Mouse (Mus musculus): ENCODE results near the gene Scyl2. TPM values are rescaled to one million over a fixed set of nuclear protein-coding genes. Genes with fewer than 3 reads are reported as not detected.

Gene Scyl2
- polyA plus RNA-seq, 1 experiment from 2014 or later, result 4.1 TPM

GRCm38 (mm10) chr10:89595514-89595913 lies 90.6 kb downstream of the Scyl2 start:
- Histone ChIP-seq H3K27ac (ENCODE audit: low read length) (no peak overlapping the region), H3K9me3 (replicated peaks; ENCODE audit: control insufficient read depth, low read length) (no peaks in the 10 kb centered on the region), H3K4me1 (ENCODE audit: control insufficient read depth, insufficient read depth, low read length) (peaks cover 4% of the 10 kb centered on the region; the same call in 1 of the 2 replicates), H3K27me3 (ENCODE audit: control insufficient read depth, insufficient read depth, low read length) (no peaks in the 10 kb centered on the region), H3K36me3 (ENCODE audit: control insufficient read depth, insufficient read depth) (no peaks in the 10 kb centered on the region), H3K4me2 (ENCODE audit: low read depth, low read length) (no peak overlapping the region), H3K9ac (ENCODE audit: low read length) (no peak overlapping the region), H3K4me3 (ENCODE audit: low read length) (no peak overlapping the region)
- ATAC-seq (replicated peaks; ENCODE audit: extremely low read depth, insufficient read depth, low FRiP score), result no peak
- WGBS, result 44% methylated on average over 1 of the region's 1 CpGs

GRCm38 (mm10) chr10:89594309-89594708 lies 91.8 kb downstream of the Scyl2 start:
- peaks cover 4% of the 10 kb centered on the region; the same call in 1 of the 2 replicates for H3K4me1 ChIP-seq (ENCODE audit: control insufficient read depth, insufficient read depth, low read length)
- WGBS, result 67% methylated on average over 4 of the region's 4 CpGs
- H3K9me3 ChIP-seq (replicated peaks; ENCODE audit: control insufficient read depth, low read length), result no peaks in the 10 kb centered on the region
- ATAC-seq (replicated peaks; ENCODE audit: extremely low read depth, insufficient read depth, low FRiP score), result no peak
- H3K27ac ChIP-seq (ENCODE audit: low read length), result no peak overlapping the region
- no peaks in the 10 kb centered on the region for H3K27me3 ChIP-seq (ENCODE audit: control insufficient read depth, insufficient read depth, low read length)
- H3K9ac ChIP-seq (ENCODE audit: low read length), result no peak overlapping the region
- no peak overlapping the region for H3K4me3 ChIP-seq (ENCODE audit: low read length)
- no peak overlapping the region for H3K4me2 ChIP-seq (ENCODE audit: low read depth, low read length)
- no peaks in the 10 kb centered on the region for H3K36me3 ChIP-seq (ENCODE audit: control insufficient read depth, insufficient read depth)

- Histone ChIP-seq H3K9ac (ENCODE audit: low read length) (no peak overlapping the region), H3K4me3 (ENCODE audit: low read length) (no peak overlapping the region), H3K27me3 (ENCODE audit: control insufficient read depth, insufficient read depth, low read length) (no peaks in the 10 kb centered on the region), H3K36me3 (ENCODE audit: control insufficient read depth, insufficient read depth) (no peaks in the 10 kb centered on the region), H3K27ac (ENCODE audit: low read length) (no peak overlapping the region), H3K4me1 (ENCODE audit: control insufficient read depth, insufficient read depth, low read length) (peaks cover 4% of the 10 kb centered on the region; the same call in 1 of the 2 replicates), H3K9me3 (replicated peaks; ENCODE audit: control insufficient read depth, low read length) (no peaks in the 10 kb centered on the region), H3K4me2 (ENCODE audit: low read depth, low read length) (no peak overlapping the region)
- no peak for ATAC-seq (replicated peaks; ENCODE audit: extremely low read depth, insufficient read depth, low FRiP score)
- WGBS, result 69% methylated on average over 4 of the region's 4 CpGs
Measured at GRCm38 (mm10) chr10:89592797-89593196, 93.3 kb downstream of the Scyl2 start.

- Histone ChIP-seq H3K27me3 (ENCODE audit: control insufficient read depth, insufficient read depth, low read length) (no peaks in the 10 kb centered on the region), H3K4me1 (ENCODE audit: control insufficient read depth, insufficient read depth, low read length) (peaks cover 4% of the 10 kb centered on the region; the same call in 1 of the 2 replicates), H3K4me3 (ENCODE audit: low read length) (no peak overlapping the region), H3K36me3 (ENCODE audit: control insufficient read depth, insufficient read depth) (no peaks in the 10 kb centered on the region), H3K9ac (ENCODE audit: low read length) (no peak overlapping the region), H3K9me3 (replicated peaks; ENCODE audit: control insufficient read depth, low read length) (0 out of 2 replicates have a peak, but pooled peaks cover 3% of the 10 kb centered on the region), H3K27ac (ENCODE audit: low read length) (no peak overlapping the region), H3K4me2 (ENCODE audit: low read depth, low read length) (no peak overlapping the region)
- 91% methylated on average over 1 of the region's 1 CpGs for WGBS
- no peak for ATAC-seq (replicated peaks; ENCODE audit: extremely low read depth, insufficient read depth, low FRiP score)
Measured at GRCm38 (mm10) chr10:89589877-89590276, 96.2 kb downstream of the Scyl2 start.

Other genes with a start within 250 kb of the Scyl2 start
- gene Gas2l3, start 242.3 kb downstream of the Scyl2 start, polyA plus RNA-seq (2015; fragmentation: Nextera tagmentation; extraction: Ambion mirVana), result 20.2 and 23.1 TPM in 2 replicates
- gene Nr1h4, start 152.7 kb downstream of the Scyl2 start, polyA plus RNA-seq (2015; fragmentation: Nextera tagmentation; extraction: Ambion mirVana), result 0.99 and 1.2 TPM in 2 replicates
- gene Slc17a8, start 65.0 kb downstream of the Scyl2 start, polyA plus RNA-seq (2015; fragmentation: Nextera tagmentation; extraction: Ambion mirVana), result 0.11 TPM in 2 replicates
- 19.0 and 29.6 TPM in 2 replicates for gene Actr6, start 46.0 kb upstream of the Scyl2 start, polyA plus RNA-seq (2015; fragmentation: Nextera tagmentation; extraction: Ambion mirVana)
- 19.9 and 22.9 TPM in 2 replicates for gene Uhrf1bp1l, start 58.7 kb upstream of the Scyl2 start, polyA plus RNA-seq (2015; fragmentation: Nextera tagmentation; extraction: Ambion mirVana)
- gene Anks1b, start 187.2 kb upstream of the Scyl2 start, polyA plus RNA-seq (2015; fragmentation: Nextera tagmentation; extraction: Ambion mirVana), result 0.13 TPM in 1 of 2 replicates, not detected in the other